Mouse (Mus musculus): ENCODE results near the gene C2.

- TF ChIP-seq CTCF (IDR thresholded peaks at IDR 0.05; ENCODE audit: low read depth) (peak; percentile 89), EP300 (IDR thresholded peaks at IDR 0.05; ENCODE audit: low read depth) (no peak)
These were observed 13.9 kb upstream of the C2 start for GRCm38 (mm10) chr17:34911945-34912351.

Measured in heart, postnatal 0 days (tissue).